Mouse (Mus musculus) brain, adult 2 months (tissue): ENCODE results near the gene Fbxo10.
"Not testable (repeated sequence)": the region's sequence is repeated elsewhere in the genome, so short reads cannot be mapped to it uniquely, and the experiment has no call there.

Experiments
- DNase-seq: peaks from one replicate; pipeline ENCODE4 v3.0.0; 2011; ENCODE audit warnings: low read depth, low spot score

Fbxo10 gene

GRCm38 (mm10) chr4:45084021-45084894, at the start of gene Fbxo10:
Gene Fbxo10, minus strand, starts transcription at chr4:45084604.
- DNase-seq, result peak; percentile 96

DNA sequence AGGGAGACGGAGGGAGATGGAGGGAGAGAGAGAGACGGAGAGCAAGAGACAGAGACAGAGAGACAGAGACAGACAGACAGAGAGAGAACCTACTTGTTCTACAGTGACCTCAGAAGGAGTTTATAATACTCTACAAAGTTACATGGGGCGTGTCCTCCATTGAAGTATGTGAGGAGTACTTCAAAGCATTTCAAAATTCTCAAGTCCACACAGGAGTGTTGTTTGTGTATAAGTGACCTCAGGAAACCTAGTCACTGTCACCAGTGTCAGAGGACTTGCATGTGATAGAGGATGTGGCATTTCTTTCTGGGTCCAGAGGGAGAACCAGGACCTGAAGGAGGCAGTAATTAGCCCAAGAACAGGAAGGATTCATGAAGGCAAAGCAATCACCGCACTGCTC, 46.6 kb upstream of the Fbxo10 start:
- no peak for DNase-seq

DNA sequence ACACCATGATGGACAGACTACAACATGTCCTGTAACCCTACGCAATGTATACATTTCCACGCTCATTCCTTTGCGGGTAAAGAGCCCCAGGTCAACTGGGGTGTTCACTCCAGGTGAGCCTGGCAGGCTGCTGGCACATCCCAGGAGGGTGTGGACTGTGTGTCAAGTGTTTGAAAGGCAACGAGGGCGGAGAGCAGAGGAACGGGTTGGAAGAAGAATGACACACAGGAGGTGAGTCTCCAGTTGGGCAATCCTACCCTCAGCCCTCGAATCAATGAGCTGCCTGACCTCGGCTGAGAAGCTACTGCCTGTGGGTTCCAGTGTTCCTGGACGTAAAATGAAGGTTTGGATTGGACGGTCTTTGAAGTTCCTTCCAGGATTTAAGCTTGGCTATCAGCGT, 36.9 kb upstream of the Fbxo10 start:
- DNase-seq, result no peak

- DNase-seq, result no peak
These were observed 24.2 kb upstream of the Fbxo10 start for GRCm38 (mm10) chr4:45108456-45109110.

DNA sequence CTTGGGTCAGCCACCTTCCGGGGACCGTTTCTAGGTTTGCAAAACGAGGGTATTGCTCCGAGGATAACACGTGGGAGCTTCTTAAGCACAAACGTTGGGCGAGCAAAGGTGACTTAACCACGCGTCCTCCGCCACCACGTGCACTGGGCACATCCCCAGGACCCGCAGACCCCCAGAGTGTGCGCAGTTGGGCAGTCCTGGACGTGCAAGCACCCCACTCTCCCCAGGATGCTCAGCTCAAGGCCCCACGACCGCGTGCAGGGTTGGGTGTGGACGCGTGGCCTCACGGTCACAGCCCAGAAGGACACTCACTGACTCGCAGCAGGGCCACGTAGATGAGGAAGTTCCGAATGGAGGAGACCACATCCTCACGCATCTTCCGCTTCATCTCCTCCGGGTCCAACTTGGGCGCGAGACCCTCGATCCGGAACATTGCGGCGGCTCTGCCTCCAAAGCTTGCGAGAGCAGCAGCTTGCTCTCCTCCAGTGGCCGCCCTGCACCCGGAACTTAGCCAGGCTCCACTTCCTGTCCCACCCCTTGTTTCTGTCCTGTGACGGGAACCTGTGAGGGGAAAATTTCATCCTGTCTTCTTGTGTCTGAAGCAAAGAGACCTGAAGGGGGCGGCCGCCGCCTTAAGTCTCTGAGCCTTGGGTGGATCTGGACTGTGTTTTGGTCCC, 23.3 kb upstream of the Fbxo10 start, which contains the start of gene Tomm5:
TSS of gene Tomm5 (minus strand) at position 514 of the 677 bp plus-strand sequence.
- peak; percentile 99 for DNase-seq

DNA sequence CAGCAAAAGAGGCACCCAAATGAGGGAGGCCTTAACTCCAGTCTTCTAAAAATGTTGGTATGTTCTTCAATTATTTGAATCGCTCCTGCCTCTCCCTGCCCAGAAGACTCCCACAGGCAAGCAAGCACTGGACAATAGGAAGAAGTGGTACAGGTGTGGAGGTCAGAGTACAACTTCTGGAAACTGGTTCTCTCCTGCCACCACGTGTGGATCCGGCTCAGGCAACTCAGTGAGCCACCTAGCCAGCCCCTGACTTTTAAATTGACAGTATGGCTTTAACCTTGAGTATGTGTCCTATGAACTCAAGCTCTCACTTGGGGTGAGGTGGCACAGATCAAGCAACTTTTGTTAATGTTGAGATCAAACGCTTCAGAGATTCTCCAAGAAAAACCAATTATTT, 22.7 kb upstream of the Fbxo10 start:
- no peak for DNase-seq

- no peak for DNase-seq
These were observed 22.0 kb upstream of the Fbxo10 start for GRCm38 (mm10) chr4:45106409-45106808.

GRCm38 (mm10) chr4:45097198-45097872, 12.9 kb upstream of the Fbxo10 start:
- peak; percentile 89 for DNase-seq

- DNase-seq, result no peak
These were observed 489 bp upstream of the Fbxo10 start for GRCm38 (mm10) chr4:45084895-45085290.

DNA sequence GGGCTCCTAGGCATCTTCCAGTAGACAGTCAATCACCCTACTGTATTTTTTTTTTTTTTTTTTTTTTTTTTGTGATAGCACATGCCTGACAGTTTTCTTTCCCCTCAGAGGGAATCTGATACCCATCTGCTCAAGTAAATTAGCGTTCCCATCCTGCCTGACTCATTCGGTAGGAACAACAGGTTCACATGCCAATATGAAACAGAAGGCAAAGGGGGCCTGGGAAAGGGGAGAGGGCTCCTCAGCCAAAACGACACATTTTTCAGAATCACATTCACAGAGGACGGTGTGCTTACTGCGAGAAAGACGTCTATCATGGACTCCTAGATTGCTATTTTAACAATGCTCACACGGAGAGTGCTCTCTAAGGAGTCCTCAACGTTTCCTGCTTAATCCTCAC, 917 bp downstream of the Fbxo10 start:
- peak; percentile 59 for DNase-seq

DNA sequence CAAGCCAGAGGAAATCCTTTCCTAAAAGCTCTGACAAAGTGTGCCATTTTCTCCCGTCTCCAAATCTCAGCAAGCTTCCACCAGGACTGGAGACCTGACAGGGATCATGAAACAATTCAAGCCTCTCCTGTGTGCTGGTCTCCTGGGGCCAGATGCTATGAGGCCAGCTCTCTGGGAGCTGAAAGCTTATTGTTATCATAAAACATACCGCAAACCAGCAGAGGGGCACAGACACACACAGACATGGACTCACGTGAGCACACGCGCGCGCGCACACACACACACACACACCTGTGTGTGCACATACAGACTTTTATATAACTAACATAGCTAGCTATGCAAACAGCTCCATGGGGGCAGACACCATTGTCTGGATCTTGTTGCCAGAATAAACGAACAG, 1.5 kb downstream of the Fbxo10 start:
- no peak for DNase-seq

DNA sequence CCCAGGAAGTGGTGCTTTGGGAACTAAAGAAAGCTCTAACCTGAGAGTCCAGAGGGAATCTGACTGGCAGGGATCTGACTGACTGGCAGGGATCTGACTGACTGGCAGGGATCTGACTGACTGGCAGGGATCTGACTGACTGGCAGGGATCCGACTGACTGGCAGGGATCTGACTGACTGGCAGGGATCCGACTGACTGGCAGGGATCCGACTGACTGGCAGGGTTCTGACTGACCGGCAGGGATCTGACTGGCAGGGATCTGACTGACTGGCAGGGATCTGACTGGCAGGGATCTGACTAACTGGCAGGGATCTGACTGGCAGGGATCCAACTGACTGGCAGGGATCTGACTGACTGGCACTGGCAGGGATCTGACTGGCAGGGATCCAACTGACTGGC, 3.4 kb downstream of the Fbxo10 start:
- DNase-seq, result peak; percentile 69

DNA sequence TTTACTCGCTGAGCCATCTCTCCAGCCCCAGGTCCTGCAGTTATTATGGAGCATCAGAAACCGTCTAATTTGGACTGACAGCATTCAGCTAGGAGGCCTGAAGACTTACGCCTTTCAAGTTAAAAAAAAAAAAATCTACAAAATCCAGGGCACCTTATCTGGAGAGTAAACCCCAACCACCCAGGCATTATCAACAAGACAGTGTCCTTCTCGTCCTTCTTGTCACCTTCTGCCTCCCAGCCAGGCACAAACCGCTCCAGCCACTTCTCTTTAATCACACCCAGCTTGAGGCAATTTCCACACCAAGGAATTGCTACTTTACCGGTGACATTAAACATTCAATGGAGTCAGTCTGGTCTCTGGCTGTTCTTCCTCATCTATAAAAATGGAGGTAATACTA, 10.9 kb downstream of the Fbxo10 start:
- DNase-seq, result no peak

GRCm38 (mm10) chr4:45072261-45072973, 12.0 kb downstream of the Fbxo10 start:
- DNase-seq, result no peak

DNA sequence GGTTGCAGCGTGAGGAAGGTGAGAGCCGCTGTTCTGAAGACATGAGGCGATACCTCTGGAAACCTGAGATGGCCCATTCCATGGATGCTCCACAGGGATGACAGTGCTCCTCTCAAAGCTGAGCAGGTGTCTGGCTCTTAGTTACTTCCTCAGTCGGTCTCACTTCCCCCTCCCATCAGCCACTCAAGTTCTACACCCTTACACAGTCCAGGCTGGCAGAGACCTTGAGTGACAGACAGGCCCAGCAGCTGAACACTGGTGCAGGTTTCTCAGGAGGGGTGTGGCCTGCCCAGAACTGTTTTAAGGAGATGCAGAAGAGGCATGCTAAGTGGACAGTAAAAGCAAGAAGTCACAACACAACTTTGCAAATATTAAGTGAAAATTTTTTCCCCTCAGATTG, 16.7 kb downstream of the Fbxo10 start:
- no peak for DNase-seq

- peak; percentile 40 for DNase-seq
These were observed 18.2 kb downstream of the Fbxo10 start for GRCm38 (mm10) chr4:45066036-45066730.

DNA sequence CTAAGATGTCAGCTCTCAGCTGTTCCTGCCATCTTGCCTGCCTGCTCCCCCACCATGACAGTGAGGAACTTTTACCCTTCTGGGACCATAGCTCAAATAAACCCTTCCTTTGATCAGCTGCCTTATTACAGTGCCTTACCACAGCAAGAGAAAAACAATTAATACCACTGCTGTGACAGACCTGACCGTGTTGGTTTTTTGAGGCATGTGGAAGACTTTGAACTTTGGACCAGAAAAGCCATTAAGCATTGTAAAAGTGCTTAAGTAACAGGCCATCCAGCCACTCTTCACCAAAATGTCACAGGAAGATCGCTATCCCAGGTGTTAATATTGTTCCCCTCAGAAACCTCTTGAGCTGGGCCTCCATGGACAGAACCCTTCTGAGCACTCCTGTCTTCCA, 19.8 kb downstream of the Fbxo10 start:
- no peak for DNase-seq

DNA sequence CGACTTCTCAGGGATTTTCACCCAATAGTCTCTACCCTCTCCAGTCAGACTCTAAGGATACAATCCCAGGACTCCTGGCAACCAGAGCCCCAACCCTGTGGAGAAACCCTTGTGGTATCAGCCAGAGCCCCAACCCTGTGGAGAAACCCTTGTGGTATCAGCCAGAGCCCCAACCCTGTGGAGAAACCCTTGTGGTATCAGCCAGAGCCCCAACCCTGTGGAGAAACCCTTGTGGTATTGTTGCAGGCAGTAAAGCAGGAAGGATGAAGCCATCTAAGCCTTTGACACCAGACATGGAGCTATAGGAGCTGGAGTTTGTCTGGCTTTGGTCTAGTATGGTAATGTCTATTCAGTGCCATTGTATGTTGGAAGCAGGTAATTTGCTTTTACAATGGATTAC, 20.6 kb downstream of the Fbxo10 start:
- not testable (repeated sequence) for DNase-seq

GRCm38 (mm10) chr4:45055451-45055850, 29.0 kb downstream of the Fbxo10 start:
- DNase-seq, result peak; percentile 57

- DNase-seq, result peak; percentile 38
These were observed 29.5 kb downstream of the Fbxo10 start for GRCm38 (mm10) chr4:45054862-45055261.

DNA sequence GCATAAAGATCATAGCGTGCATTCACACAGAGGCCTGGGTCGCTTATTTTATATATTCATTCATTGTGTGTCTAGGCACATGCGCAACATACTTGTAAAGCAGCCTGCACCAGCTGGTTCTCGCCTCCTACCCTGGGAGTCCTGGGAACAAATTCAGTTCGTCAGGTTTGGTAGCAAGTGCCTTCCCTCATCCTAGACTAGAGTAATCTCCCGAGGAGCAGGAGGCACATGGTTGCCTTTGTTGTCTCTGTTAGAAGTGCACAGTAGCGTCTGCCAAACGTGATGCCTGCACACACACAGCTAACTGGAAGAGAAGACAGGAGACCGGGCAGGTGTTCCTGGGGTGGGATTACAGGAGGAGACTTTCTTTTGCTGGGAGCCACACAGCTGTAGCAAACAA, 36.4 kb downstream of the Fbxo10 start:
- peak; percentile 76 for DNase-seq
